Mouse (Mus musculus) embryonic facial prominence, embryonic 13.5 days (tissue): ENCODE results near the gene Tmem59. TPM values are rescaled to one million over a fixed set of nuclear protein-coding genes. Genes with fewer than 3 reads are reported as not detected.

ENCODE experiments used
- ATAC-seq: fragments of 200-750 bp; cut with Nextera tagmentation; 2 replicates; pipeline ENCODE4 v1.8.0; 2017; ENCODE audit warnings: low read depth; ENCODE audit not compliant: insufficient number of reproducible peaks, insufficient read depth, low FRiP score, low TSS enrichment
- H3K27ac ChIP-seq: fragments of 300-500 bp; sonication (generic); 2 replicates; pipeline ENCODE4 v1.5.1; 2015; ENCODE audit warnings: moderate library complexity, mild to moderate bottlenecking, inconsistent platforms
- H3K27me3 ChIP-seq: fragments of 300-500 bp; sonication (generic); 2 replicates; pipeline ENCODE4 v1.6.1; 2015; ENCODE audit warnings: mild to moderate bottlenecking, inconsistent platforms
- H3K36me3 ChIP-seq: fragments of 300-500 bp; sonication (generic); 2 replicates; pipeline ENCODE4 v1.6.1; 2015; ENCODE audit warnings: mild to moderate bottlenecking, inconsistent platforms
- H3K4me1 ChIP-seq: fragments of 300-500 bp; sonication (generic); 2 replicates; pipeline ENCODE4 v1.6.1; 2015; ENCODE audit warnings: inconsistent platforms
- H3K4me2 ChIP-seq: fragments of 300-500 bp; sonication (generic); 2 replicates; pipeline ENCODE4 v1.6.1; 2015; ENCODE audit warnings: moderate library complexity, mild to moderate bottlenecking, inconsistent platforms
- H3K4me3 ChIP-seq: fragments of 300-500 bp; sonication (generic); 2 replicates; pipeline ENCODE4 v1.5.1; 2015; ENCODE audit warnings: mild to moderate bottlenecking, inconsistent platforms
- H3K9ac ChIP-seq: fragments of 300-500 bp; sonication (generic); 2 replicates; pipeline ENCODE4 v1.6.1; 2015; ENCODE audit warnings: mild to moderate bottlenecking, inconsistent platforms
- H3K9me3 ChIP-seq: fragments of 300-500 bp; sonication (generic); 2 replicates; pipeline ENCODE4 v1.6.1; 2016; ENCODE audit warnings: inconsistent platforms
- WGBS: fragments of 180-500 bp; shearing (Covaris S2); methylation state at CpG from one replicate; pipeline ENCODE4 v1.1.7; 2015; ENCODE audit warnings: mixed read lengths; 5-methylcytosine and 5-hydroxymethylcytosine counted together
- polyA plus RNA-seq: library from polyadenylated mRNA; unstranded; fragments of >200 nt; fragmentation: Nextera tagmentation; extraction: Ambion mirVana; gene quantifications from 2 replicates; pipeline ENCODE4 v1.2.1, GENCODE M21; 2015

The Tmem59 gene
- polyA plus RNA-seq, 1 experiment from 2014 or later: 497 TPM

GRCm38 (mm10) chr4:107211465-107211864 is 33.3 kb downstream of the Tmem59 start:
- WGBS: 85% methylated on average over 4 of the region's 4 CpGs
- Histone ChIP-seq H3K4me1 (0 out of 2 replicates have a peak, but pooled peaks cover 2% of the 10 kb centered on the region), H3K27ac (no peak overlapping the region), H3K9me3 (no peaks in the 10 kb centered on the region), H3K27me3 (no peaks in the 10 kb centered on the region), H3K9ac (no peak overlapping the region), H3K4me3 (no peak overlapping the region), H3K36me3 (peaks cover 23% of the 10 kb centered on the region), H3K4me2 (no peak overlapping the region)
- no peak for ATAC-seq

- H3K4me1 ChIP-seq: 0 out of 2 replicates have a peak, but pooled peaks cover 2% of the 10 kb centered on the region
These were observed 33.7 kb downstream of the Tmem59 start for GRCm38 (mm10) chr4:107211936-107212335.

DNA sequence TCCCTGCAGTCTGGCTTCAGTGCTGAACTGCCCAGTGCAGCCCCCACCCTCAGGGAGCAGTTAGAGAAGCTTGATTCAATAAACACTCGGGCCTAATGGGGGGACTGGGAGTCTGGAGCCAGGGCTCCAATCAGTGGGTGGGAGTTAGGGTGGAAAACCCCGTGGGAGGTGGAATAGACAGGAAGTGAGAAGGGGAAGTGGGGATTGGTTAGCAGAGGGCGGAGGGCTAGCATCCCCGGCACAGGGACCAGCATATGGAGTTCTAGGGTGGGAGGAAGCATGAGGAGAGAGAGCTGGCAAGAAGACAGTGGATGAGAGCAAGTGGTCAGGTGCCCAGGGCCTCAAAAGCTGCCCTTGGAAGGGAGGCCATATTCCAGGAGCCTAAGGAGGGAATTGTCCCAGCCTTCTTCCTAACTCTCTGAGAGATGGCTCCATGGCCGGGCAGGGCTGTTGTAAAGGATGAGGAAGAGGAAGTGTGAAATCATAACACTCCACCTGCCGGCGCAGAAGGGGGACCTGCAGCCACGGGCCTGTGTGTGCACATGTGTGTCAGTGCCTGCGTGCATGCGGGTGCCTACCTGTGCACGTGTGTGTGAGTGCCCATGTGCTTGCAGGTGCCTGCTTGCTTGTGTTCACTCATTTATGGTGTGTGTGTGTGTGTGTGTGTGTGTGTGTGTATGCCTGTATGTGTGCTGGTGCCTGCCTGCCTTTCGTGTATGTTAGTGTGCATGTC is 35.2 kb downstream of the Tmem59 start:
- H3K27me3 ChIP-seq: no peaks in the 10 kb centered on the region
- no peaks in the 10 kb centered on the region for H3K9me3 ChIP-seq
- no peak for ATAC-seq
- 0 out of 2 replicates have a peak, but pooled peaks cover 2% of the 10 kb centered on the region for H3K4me1 ChIP-seq
- no peak overlapping the region for H3K27ac ChIP-seq
- no peak overlapping the region for H3K4me2 ChIP-seq
- H3K9ac ChIP-seq: 0 out of 2 replicates have a peak overlapping the region, but pooled peaks have one; percentile 21
- WGBS: 64% methylated on average over 12 of the region's 12 CpGs
- no peak overlapping the region for H3K4me3 ChIP-seq
- peaks cover 7% of the 10 kb centered on the region for H3K36me3 ChIP-seq

More at GRCm38 (mm10) chr4:107211936-107212335, 33.7 kb downstream of the Tmem59 start:
- no peaks in the 10 kb centered on the region for H3K27me3 ChIP-seq
- no peak overlapping the region for H3K27ac ChIP-seq
- ATAC-seq: no peak
- H3K4me2 ChIP-seq: no peak overlapping the region
- no peak overlapping the region for H3K4me3 ChIP-seq
- no peaks in the 10 kb centered on the region for H3K9me3 ChIP-seq
- peaks cover 18% of the 10 kb centered on the region for H3K36me3 ChIP-seq
- no peak overlapping the region for H3K9ac ChIP-seq
- WGBS: 85% methylated on average over 5 of the region's 5 CpGs

- Histone ChIP-seq H3K27ac (no peak overlapping the region), H3K36me3 (no peaks in the 10 kb centered on the region), H3K27me3 (no peaks in the 10 kb centered on the region), H3K4me1 (0 out of 2 replicates have a peak, but pooled peaks cover 2% of the 10 kb centered on the region), H3K9ac (no peak overlapping the region), H3K4me3 (no peak overlapping the region), H3K4me2 (no peak overlapping the region), H3K9me3 (no peaks in the 10 kb centered on the region)
- WGBS: 79% methylated on average over 9 of the region's 9 CpGs
- no peak for ATAC-seq
These were observed 39.4 kb downstream of the Tmem59 start for GRCm38 (mm10) chr4:107217574-107217973.

DNA sequence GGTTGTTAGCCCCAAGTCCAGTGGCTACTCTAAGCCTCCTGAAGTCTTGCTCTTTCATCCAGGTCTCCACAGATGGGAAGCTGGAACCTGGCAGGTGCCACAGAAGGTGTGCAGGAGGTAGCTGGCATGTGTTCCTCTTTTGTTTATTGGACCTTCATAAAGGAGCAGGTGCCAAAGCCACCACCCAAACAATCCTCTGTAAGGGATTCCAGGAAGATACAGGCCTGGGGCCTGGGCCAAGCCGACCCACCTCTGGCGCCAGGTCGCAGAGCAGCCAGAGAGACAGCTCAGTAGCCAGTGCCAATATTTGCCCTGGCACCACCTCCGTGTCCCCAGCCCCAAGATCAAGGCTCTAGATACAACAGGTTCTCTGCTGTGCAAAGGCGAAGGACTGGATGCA is 43.3 kb downstream of the Tmem59 start:
- ATAC-seq: no peak
- Histone ChIP-seq H3K4me1 (no peaks in the 10 kb centered on the region), H3K27me3 (no peaks in the 10 kb centered on the region)

DNA sequence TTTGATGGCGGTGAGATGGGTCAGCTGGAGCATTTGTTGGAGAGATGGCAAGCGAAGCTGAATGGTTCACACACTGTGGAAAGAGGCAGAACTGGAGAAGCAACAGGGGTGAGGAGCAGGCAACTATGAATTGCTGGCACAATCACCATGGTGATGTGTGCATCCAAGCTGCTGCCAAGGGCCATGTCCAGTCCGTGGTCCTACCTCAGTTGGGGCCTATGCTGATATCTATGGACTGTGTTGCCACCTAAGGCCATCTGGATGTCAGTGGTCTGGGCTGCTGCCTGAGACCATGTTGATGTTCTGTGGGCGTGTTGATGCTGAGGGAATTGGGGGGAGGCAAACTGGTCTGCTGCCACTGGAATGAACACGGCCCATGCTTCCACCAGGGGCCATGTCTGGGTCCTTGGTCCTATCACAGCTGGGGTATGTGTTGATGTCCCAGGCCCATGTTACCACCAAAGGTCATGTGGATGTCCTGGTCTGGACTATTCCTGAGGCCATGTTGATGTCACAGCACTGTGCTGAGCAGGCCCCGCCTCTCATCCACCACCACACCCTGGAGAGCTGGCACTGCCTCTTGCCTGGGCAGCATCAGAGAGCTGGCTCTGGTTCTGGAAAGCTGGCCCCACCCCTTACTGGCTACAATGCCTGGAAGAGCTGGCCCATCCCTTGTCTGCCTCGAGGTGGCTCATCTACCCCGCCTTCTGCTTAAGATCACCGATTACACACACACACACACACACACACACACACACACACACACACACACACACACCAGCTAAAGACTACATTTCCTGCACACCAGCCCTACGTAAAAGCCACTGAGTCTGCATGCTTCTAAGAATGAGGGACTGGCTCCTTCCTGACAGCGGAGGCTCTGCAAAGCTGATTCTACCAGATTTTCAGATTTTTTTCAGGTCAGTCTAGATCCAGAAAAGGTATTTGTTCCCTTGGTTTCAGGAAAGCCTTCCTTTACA is 45.3 kb downstream of the Tmem59 start:
- Histone ChIP-seq H3K4me1 (no peaks in the 10 kb centered on the region), H3K27me3 (no peaks in the 10 kb centered on the region), H3K27ac (no peak overlapping the region), H3K4me2 (no peak overlapping the region), H3K4me3 (no peak overlapping the region), H3K36me3 (no peaks in the 10 kb centered on the region), H3K9ac (no peak overlapping the region), H3K9me3 (no peaks in the 10 kb centered on the region)
- WGBS: 72% methylated on average over 11 of the region's 11 CpGs
- ATAC-seq: no peak

More for the DNA sequence above, 43.3 kb downstream of the Tmem59 start:
- Histone ChIP-seq H3K9me3 (no peaks in the 10 kb centered on the region), H3K9ac (no peak overlapping the region), H3K4me2 (no peak overlapping the region), H3K27ac (no peak overlapping the region), H3K4me3 (no peak overlapping the region), H3K36me3 (no peaks in the 10 kb centered on the region)
- WGBS: 93% methylated on average over 5 of the region's 5 CpGs

DNA sequence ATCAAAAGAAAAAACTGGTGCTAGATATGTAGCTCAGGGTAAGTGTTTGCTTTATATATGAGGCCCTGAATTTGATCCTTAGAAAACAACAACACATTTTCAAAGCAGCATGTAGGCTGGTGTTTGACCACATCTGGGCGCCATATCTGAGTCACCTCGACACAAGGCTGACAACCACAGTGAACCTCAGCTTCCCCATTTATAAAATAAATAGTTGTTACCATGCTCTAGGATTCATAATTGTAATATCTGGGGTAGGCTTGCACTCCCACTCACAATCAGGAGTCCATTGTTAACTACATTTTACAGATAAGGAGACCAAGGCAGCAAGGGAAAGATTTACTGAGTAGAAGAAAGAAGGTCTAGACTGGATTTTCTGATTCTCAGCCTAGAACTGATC is 48.1 kb downstream of the Tmem59 start:
- ATAC-seq: no peak
- Histone ChIP-seq H3K36me3 (peaks cover 3% of the 10 kb centered on the region), H3K4me1 (no peaks in the 10 kb centered on the region), H3K9ac (no peak overlapping the region), H3K27me3 (no peaks in the 10 kb centered on the region), H3K27ac (no peak overlapping the region), H3K4me2 (no peak overlapping the region), H3K4me3 (no peak overlapping the region), H3K9me3 (no peaks in the 10 kb centered on the region)
- 89% methylated on average over 2 of the region's 2 CpGs for WGBS

DNA sequence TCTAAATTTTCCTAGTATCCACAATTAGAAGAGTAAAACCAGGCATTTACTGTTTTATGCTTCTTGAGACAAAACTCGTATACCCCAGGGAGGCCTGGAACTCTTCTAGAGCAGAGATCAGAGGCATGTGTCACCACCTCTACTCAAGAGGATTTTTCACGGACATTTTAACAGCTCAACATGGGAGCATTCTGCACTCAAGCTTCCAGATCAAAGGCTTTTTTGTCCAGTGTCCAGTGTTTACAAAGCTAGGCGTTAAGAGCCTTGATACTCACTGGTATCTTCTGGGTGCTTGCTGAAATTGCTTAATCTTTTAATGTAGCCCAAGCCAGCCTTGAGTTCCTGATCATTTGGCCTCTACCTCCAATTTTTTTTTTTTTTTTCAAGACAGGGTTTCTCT is 54.0 kb downstream of the Tmem59 start:
- Histone ChIP-seq H3K27ac (no peak overlapping the region), H3K9ac (no peak overlapping the region), H3K4me2 (no peak overlapping the region), H3K4me1 (no peaks in the 10 kb centered on the region), H3K27me3 (no peaks in the 10 kb centered on the region), H3K4me3 (no peak overlapping the region), H3K36me3 (peaks cover 59% of the 10 kb centered on the region), H3K9me3 (no peaks in the 10 kb centered on the region)
- ATAC-seq: no peak
- whole genome bisulfite sequencing: 64% methylated on average over 3 of the region's 3 CpGs

DNA sequence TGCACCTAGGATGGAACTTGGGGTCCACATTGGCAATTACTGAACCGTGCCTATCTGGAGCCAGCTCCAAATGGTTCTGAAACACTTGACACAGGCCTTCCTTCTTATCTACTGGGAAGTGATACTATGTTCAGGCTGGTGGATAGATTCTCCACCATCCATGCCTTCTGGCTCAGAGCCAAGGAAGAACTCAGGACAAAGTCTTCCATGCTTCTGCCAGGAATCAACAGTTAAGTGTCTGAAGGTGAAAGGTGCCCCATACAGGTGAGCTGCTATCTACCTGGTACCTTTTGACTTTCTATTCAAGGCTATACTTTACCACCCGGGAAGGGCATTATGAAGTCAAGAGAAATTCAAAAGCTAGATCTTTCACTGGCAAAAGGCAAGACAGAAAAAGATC is 60.1 kb downstream of the Tmem59 start:
- no peak overlapping the region for H3K9ac ChIP-seq
- H3K4me1 ChIP-seq: no peaks in the 10 kb centered on the region
- H3K36me3 ChIP-seq: peaks cover 95% of the 10 kb centered on the region
- no peak overlapping the region for H3K4me2 ChIP-seq
- no peak overlapping the region for H3K27ac ChIP-seq
- H3K4me3 ChIP-seq: no peak overlapping the region
- H3K27me3 ChIP-seq: no peaks in the 10 kb centered on the region
- no peak for ATAC-seq
- WGBS: 94% methylated on average over 2 of the region's 2 CpGs
- no peaks in the 10 kb centered on the region for H3K9me3 ChIP-seq

GRCm38 (mm10) chr4:107240196-107240595 is 62.0 kb downstream of the Tmem59 start:
- Histone ChIP-seq H3K4me3 (no peak overlapping the region), H3K4me2 (no peak overlapping the region), H3K36me3 (peaks cover 88% of the 10 kb centered on the region), H3K27ac (no peak overlapping the region), H3K9me3 (no peaks in the 10 kb centered on the region), H3K27me3 (no peaks in the 10 kb centered on the region), H3K4me1 (peaks cover 6% of the 10 kb centered on the region), H3K9ac (no peak overlapping the region)
- ATAC-seq: no peak
- WGBS: 95% methylated on average over 6 of the region's 6 CpGs

DNA sequence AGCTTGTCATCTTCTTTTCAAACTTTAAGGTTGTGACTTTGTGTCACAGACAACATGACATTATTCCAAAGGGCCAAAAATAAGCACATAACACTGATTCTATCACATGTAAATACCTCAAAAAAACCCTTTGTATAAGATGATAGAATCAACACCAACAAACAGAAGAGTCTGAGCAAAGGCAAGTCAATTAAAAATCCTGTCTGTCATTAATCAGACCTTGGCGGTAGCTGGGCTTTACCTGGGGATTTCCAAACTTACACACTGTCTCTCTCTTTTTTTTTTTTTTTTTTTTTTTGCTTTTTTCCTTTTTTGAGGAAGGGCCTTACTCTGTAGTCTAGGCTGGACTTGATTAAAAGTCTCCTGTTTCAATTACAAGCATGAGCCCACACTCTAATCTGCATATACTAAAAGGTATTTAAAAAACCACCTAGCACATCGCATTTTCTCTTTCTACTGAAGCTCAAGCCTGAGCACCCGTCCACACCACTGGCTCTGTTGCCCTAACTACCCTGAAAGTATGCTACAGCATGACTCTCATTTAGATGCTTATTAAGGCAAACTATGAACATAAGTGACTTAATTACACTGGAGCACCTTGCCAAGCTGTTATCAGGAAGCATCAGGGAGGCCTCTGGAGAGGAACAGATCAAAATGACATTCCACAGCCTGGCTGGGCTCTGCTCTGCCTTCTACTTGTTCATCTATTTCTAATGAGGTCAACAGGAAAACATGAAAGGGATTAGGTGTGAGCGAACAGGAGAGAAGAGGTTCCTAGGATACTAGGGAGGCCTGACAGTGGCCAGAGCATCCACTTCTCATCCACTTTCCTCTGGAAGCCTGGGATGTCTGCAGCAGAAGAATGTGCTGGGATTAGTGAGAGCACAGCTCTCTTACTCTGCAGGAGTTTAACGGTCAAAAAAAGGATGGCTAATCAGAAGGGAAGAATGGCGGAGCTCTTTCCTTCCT is 65.5 kb downstream of the Tmem59 start:
- H3K36me3 ChIP-seq: peaks cover 66% of the 10 kb centered on the region
- no peaks in the 10 kb centered on the region for H3K9me3 ChIP-seq
- no peaks in the 10 kb centered on the region for H3K27me3 ChIP-seq
- no peak overlapping the region for H3K4me2 ChIP-seq
- H3K4me3 ChIP-seq: no peak overlapping the region
- peaks cover 18% of the 10 kb centered on the region for H3K4me1 ChIP-seq
- ATAC-seq: no peak
- H3K27ac ChIP-seq: 0 out of 2 replicates have a peak overlapping the region, but pooled peaks have one; percentile 13
- 66% methylated on average over 6 of the region's 6 CpGs for WGBS
- no peak overlapping the region for H3K9ac ChIP-seq
